Comparison of ENCODE assay signal across 13 mouse cellular contexts in the genomic region with DNA sequence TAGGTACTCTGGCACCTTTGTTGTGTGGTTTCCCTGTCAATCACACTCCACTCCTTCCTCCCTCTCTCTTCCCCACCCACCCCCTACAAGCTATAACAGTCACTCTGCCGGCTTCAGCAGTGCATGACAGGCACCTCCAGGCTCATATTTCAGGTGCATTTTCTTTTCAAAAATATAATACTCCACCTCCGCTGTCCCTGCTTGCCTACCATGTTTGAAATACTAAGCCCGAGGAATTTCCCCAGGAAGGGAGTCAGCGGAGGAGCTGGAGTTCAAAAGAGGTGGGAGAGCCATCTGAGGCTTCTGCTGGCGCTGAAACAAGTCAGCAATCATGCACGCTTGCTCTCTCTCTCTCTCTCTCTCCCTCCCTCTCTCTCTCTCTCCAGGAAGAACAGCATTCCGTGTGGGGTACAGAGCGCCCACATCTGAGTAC.
DNase-seq lines count a peak whose midpoint lies in the region; ATAC-seq lines count a peak whose summit lies in the region.
"Had no signal": no experiment of that assay in that cellular context is flagged by ENCODE, and none has a peak within 500 bp of the region (broad histone marks: within the 10 kb centered on the region; RNA-seq: fewer than 3 reads in every experiment).

No protein-coding gene starts in this region.

- H3K27ac ChIP-seq in heart, embryonic 13.5 days (replicated peaks): no peak overlapping the region
- no peak overlapping the region for H3K27ac ChIP-seq in hindbrain, embryonic 16.5 days (ENCODE audit: low read depth, low read length)
- no peak overlapping the region for H3K27ac ChIP-seq in neural tube, embryonic 15.5 days (replicated peaks)
- H3K27ac ChIP-seq in forebrain, embryonic 11.5 days (ENCODE audit: low read depth, low read length): no peak overlapping the region
- H3K27ac ChIP-seq: forebrain, embryonic 10.5 days; liver, embryonic 14.5 days had no signal

- H3K27me3 ChIP-seq in heart, embryonic 13.5 days (replicated peaks): peaks cover 11% of the 10 kb centered on the region; the same call in 1 of the 2 replicates
- no peaks in the 10 kb centered on the region for H3K27me3 ChIP-seq in hindbrain, embryonic 16.5 days (replicated peaks; ENCODE audit: control insufficient read depth, insufficient read depth, low read length)
- no peaks in the 10 kb centered on the region for H3K27me3 ChIP-seq in neural tube, embryonic 15.5 days (replicated peaks)
- no peaks in the 10 kb centered on the region; the same call in 1 of the 2 replicates for H3K27me3 ChIP-seq in forebrain, embryonic 11.5 days (ENCODE audit: control insufficient read depth, insufficient read depth, low read length)

- ATAC-seq in heart, embryonic 13.5 days (ENCODE audit: extremely low read depth, insufficient number of reproducible peaks, low FRiP score, low TSS enrichment): no peak
- ATAC-seq in hindbrain, embryonic 16.5 days: no peak; the same call in 1 of the 2 replicates
- 0 out of 2 replicates have a peak, but pooled peaks have one; percentile 59 for ATAC-seq in neural tube, embryonic 15.5 days (ENCODE audit: low FRiP score)
- no peak for ATAC-seq in forebrain, embryonic 11.5 days (replicated peaks; ENCODE audit: low FRiP score)
- ATAC-seq: CD4-positive, CD25-positive, alpha-beta regulatory T cell, adult 4 months; intestine, postnatal 0 days had no signal

- peaks cover 3% of the 10 kb centered on the region for H3K4me1 ChIP-seq in heart, embryonic 13.5 days
- no peaks in the 10 kb centered on the region; the same call in none of the 2 replicates for H3K4me1 ChIP-seq in hindbrain, embryonic 16.5 days (ENCODE audit: control insufficient read depth, insufficient read depth, low read depth, low read length)
- H3K4me1 ChIP-seq in neural tube, embryonic 15.5 days: peaks cover 4% of the 10 kb centered on the region
- H3K4me1 ChIP-seq in forebrain, embryonic 11.5 days (replicated peaks; ENCODE audit: control insufficient read depth, insufficient read depth, low read length): no peaks in the 10 kb centered on the region

- no peak for DNase-seq in heart, adult 11 months
- peak; percentile 26 for DNase-seq in retina, postnatal 1 day
- no peak for DNase-seq in retina, embryonic 14.5 days (ENCODE audit: low spot score)
- no peak for DNase-seq in forebrain, embryonic 11.5 days (ENCODE audit: low spot score)
- DNase-seq in gastrocnemius, postnatal 4 days (ENCODE audit: low spot score in 2 of 2): no peak
- DNase-seq: cerebellum, adult 18-20 months had no signal

- H3K36me3 ChIP-seq in heart, embryonic 13.5 days: no peaks in the 10 kb centered on the region
- no peaks in the 10 kb centered on the region for H3K36me3 ChIP-seq in hindbrain, embryonic 16.5 days (ENCODE audit: control insufficient read depth, insufficient read depth, low read length)
- no peaks in the 10 kb centered on the region for H3K36me3 ChIP-seq in neural tube, embryonic 15.5 days
- H3K36me3 ChIP-seq in forebrain, embryonic 11.5 days (ENCODE audit: control insufficient read depth, insufficient read depth, low read length): no peaks in the 10 kb centered on the region
- H3K36me3 ChIP-seq: forebrain, embryonic 10.5 days had no signal

- peak overlapping the region; percentile 40 for H3K4me2 ChIP-seq in heart, embryonic 13.5 days
- H3K4me2 ChIP-seq in hindbrain, embryonic 16.5 days (ENCODE audit: low read length): peak overlapping the region; percentile 2; the same call in 1 of the 2 replicates
- H3K4me2 ChIP-seq in neural tube, embryonic 15.5 days: no peak overlapping the region; the same call in 1 of the 2 replicates
- no peak overlapping the region for H3K4me2 ChIP-seq in forebrain, embryonic 11.5 days (ENCODE audit: low read depth, low read length, severe bottlenecking)

- no peak overlapping the region for H3K9ac ChIP-seq in heart, embryonic 13.5 days
- H3K9ac ChIP-seq in hindbrain, embryonic 16.5 days (ENCODE audit: low read depth, low read length): no peak overlapping the region
- H3K9ac ChIP-seq in neural tube, embryonic 15.5 days (replicated peaks): no peak overlapping the region
- H3K9ac ChIP-seq in forebrain, embryonic 11.5 days (ENCODE audit: low read length): no peak overlapping the region
- H3K9ac ChIP-seq: liver, embryonic 14.5 days had no signal

- H3K9me3 ChIP-seq in heart, embryonic 13.5 days: no peaks in the 10 kb centered on the region
- no peaks in the 10 kb centered on the region for H3K9me3 ChIP-seq in hindbrain, embryonic 16.5 days (ENCODE audit: control insufficient read depth, low read length)
- H3K9me3 ChIP-seq in neural tube, embryonic 15.5 days (replicated peaks): no peaks in the 10 kb centered on the region
- no peaks in the 10 kb centered on the region for H3K9me3 ChIP-seq in forebrain, embryonic 11.5 days (ENCODE audit: control insufficient read depth, low read length)
- H3K9me3 ChIP-seq: forebrain, embryonic 10.5 days had no signal

- 31% methylated on average over 8 of the region's 8 CpGs for WGBS in heart, embryonic 13.5 days
- WGBS in hindbrain, embryonic 16.5 days: 38% methylated on average over 8 of the region's 8 CpGs
- WGBS in neural tube, embryonic 15.5 days: 52% methylated on average over 8 of the region's 8 CpGs
- 49% methylated on average over 8 of the region's 8 CpGs for WGBS in forebrain, embryonic 11.5 days

- no peak overlapping the region for H3K4me3 ChIP-seq in heart, embryonic 13.5 days
- H3K4me3 ChIP-seq in hindbrain, embryonic 16.5 days (ENCODE audit: low read length): no peak overlapping the region
- no peak overlapping the region for H3K4me3 ChIP-seq in neural tube, embryonic 15.5 days (replicated peaks)
- no peak overlapping the region for H3K4me3 ChIP-seq in forebrain, embryonic 11.5 days (ENCODE audit: low read depth, low read length)
- H3K4me3 ChIP-seq: forebrain, embryonic 10.5 days had no signal

Comparison
In these comparisons a context has a peak if more than half of its experiments do, and no peak if none do; other contexts are left out.
1. H3K4me2 ChIP-seq: peak in heart, embryonic 13.5 days (single experiment) and hindbrain, embryonic 16.5 days (single experiment); none in neural tube, embryonic 15.5 days (single experiment) and forebrain, embryonic 11.5 days (single experiment).